Mouse (Mus musculus): Measurements from ENCODE around the gene Tubgcp6. TPM values are rescaled to one million over a fixed set of nuclear protein-coding genes. Genes with fewer than 3 reads are reported as not detected.

The Tubgcp6 gene
- polyA plus RNA-seq, 1 experiment from 2014 or later, result 10.5 TPM

DNA sequence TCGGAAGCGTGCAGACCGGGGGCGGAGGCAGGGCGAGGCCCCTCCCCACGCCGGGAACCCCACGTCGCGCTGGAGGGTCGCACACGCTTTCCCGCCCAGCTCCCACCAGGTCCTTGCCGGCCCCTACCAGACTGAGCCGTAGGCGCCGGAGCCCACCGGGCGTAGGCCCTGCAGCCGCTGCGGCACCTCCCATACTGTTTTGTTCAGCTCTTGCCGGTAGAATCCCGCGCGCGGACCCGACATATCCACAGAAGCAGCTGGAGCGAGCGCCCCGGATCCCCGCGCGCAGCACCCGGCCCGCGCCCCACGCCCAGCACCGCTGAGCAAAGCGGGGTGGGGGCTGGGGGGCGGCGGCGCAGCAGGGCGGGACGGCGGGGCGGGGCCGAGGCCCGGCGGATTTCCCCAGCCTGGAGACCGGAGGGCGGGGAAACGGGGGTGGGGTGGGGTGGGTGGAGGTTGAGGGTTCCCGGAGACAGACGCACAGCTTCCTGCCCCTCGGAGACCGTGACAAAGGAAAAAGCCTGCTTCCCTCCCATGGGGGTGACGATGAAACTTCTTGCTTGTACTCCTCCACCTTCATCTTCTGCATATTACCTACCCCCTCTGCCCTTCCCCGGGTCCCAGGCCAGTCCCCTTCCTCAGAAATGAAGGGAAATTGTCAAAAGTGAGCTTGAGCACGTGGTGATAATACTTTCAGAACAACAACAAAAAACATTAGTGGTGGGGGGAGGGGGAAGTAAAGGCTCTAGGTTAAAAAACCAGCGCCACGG, 26.5 kb upstream of the Tubgcp6 start, which contains the start of gene Mapk11:
Gene Mapk11 (minus strand): TSS at position 358 of the 770 bp plus-strand sequence.
- WGBS, result 2% methylated on average over 59 of the region's 61 CpGs
- peak; percentile 69 for ATAC-seq
- Histone ChIP-seq H3K4me1 (replicated peaks) (peaks cover 29% of the 10 kb centered on the region), H3K9ac (peak within 1 kb of the TSS; percentile 68), H3K4me2 (replicated peaks) (peak within 1 kb of the TSS; percentile 97), H3K9me3 (no peaks in the 10 kb centered on the region), H3K27ac (peak within 1 kb of the TSS; percentile 42), H3K4me3 (replicated peaks) (peak within 1 kb of the TSS; percentile 68), H3K27me3 (replicated peaks) (peaks cover 54% of the 10 kb centered on the region), H3K36me3 (no peaks in the 10 kb centered on the region)

- Histone ChIP-seq H3K4me3 (replicated peaks) (peak overlapping the region; percentile 68), H3K27me3 (replicated peaks) (peaks cover 59% of the 10 kb centered on the region), H3K9me3 (no peaks in the 10 kb centered on the region), H3K4me1 (replicated peaks) (peaks cover 29% of the 10 kb centered on the region), H3K9ac (peak overlapping the region; percentile 68), H3K27ac (peak overlapping the region; percentile 42; the same call in 1 of the 2 replicates), H3K36me3 (no peaks in the 10 kb centered on the region), H3K4me2 (replicated peaks) (peak overlapping the region; percentile 97)
- WGBS, result 8% methylated on average over 24 of the region's 25 CpGs
- no peak for ATAC-seq
Measured at GRCm38 (mm10) chr15:89148496-89149270, 25.8 kb upstream of the Tubgcp6 start.

GRCm38 (mm10) chr15:89147895-89148294, 25.0 kb upstream of the Tubgcp6 start:
- 57% methylated on average over 4 of the region's 4 CpGs for WGBS
- H3K27ac ChIP-seq, result no peak overlapping the region
- no peaks in the 10 kb centered on the region for H3K36me3 ChIP-seq
- H3K27me3 ChIP-seq (replicated peaks), result peaks cover 59% of the 10 kb centered on the region
- peak overlapping the region; percentile 97 for H3K4me2 ChIP-seq (replicated peaks)
- H3K4me1 ChIP-seq (replicated peaks), result peaks cover 29% of the 10 kb centered on the region
- no peak overlapping the region for H3K4me3 ChIP-seq (replicated peaks)
- no peak overlapping the region for H3K9ac ChIP-seq
- H3K9me3 ChIP-seq, result no peaks in the 10 kb centered on the region
- no peak for ATAC-seq

DNA sequence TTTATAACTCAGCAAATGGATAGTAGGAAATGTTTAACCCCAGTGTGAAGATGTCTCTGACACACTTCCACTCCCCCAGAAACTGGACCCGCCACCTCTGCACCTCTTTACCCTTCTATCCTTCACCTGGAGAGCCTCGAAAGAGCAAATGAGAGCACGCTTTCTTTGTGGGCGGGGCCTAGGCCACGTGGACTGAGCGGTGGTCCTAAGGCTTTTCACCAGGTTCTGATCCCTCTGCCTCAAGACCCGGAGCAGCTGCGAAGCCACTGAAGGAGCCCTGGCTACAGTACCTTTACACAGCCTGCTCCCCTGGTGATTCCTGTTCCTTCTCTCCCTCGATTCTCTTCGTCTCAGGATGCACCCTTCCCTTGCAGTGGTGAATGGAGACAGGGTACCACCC, 24.5 kb upstream of the Tubgcp6 start:
- no peak overlapping the region for H3K4me2 ChIP-seq (replicated peaks)
- no peak overlapping the region for H3K27ac ChIP-seq
- peaks cover 29% of the 10 kb centered on the region for H3K4me1 ChIP-seq (replicated peaks)
- no peaks in the 10 kb centered on the region for H3K36me3 ChIP-seq
- peaks cover 59% of the 10 kb centered on the region for H3K27me3 ChIP-seq (replicated peaks)
- ATAC-seq, result no peak
- H3K9ac ChIP-seq, result no peak overlapping the region
- WGBS, result 21% methylated on average over 10 of the region's 10 CpGs
- H3K4me3 ChIP-seq (replicated peaks), result no peak overlapping the region
- H3K9me3 ChIP-seq, result no peaks in the 10 kb centered on the region

- no peaks in the 10 kb centered on the region for H3K9me3 ChIP-seq
- H3K27ac ChIP-seq, result no peak overlapping the region
- no peaks in the 10 kb centered on the region for H3K36me3 ChIP-seq
- H3K9ac ChIP-seq, result no peak overlapping the region
- no peak for ATAC-seq
- WGBS, result 7% methylated on average over 16 of the region's 16 CpGs
- H3K4me3 ChIP-seq (replicated peaks), result peak overlapping the region; percentile 30
- peak overlapping the region; percentile 67 for H3K4me2 ChIP-seq (replicated peaks)
- peaks cover 29% of the 10 kb centered on the region for H3K4me1 ChIP-seq (replicated peaks)
- H3K27me3 ChIP-seq (replicated peaks), result peaks cover 59% of the 10 kb centered on the region
Measured at GRCm38 (mm10) chr15:89147024-89147423, 24.1 kb upstream of the Tubgcp6 start.

- Histone ChIP-seq H3K27me3 (replicated peaks) (peaks cover 61% of the 10 kb centered on the region), H3K4me3 (replicated peaks) (peak overlapping the region; percentile 30), H3K4me2 (replicated peaks) (peak overlapping the region; percentile 67), H3K36me3 (no peaks in the 10 kb centered on the region), H3K9me3 (no peaks in the 10 kb centered on the region), H3K9ac (no peak overlapping the region), H3K27ac (no peak overlapping the region), H3K4me1 (replicated peaks) (peaks cover 31% of the 10 kb centered on the region)
- under 1% methylated on average over 27 of the region's 27 CpGs for WGBS
- peak; percentile 45 for ATAC-seq
Measured at GRCm38 (mm10) chr15:89146537-89146936, 23.6 kb upstream of the Tubgcp6 start.

GRCm38 (mm10) chr15:89145813-89146350, 23.0 kb upstream of the Tubgcp6 start:
- Histone ChIP-seq H3K9ac (no peak overlapping the region), H3K36me3 (no peaks in the 10 kb centered on the region), H3K27ac (no peak overlapping the region), H3K4me2 (replicated peaks) (peak overlapping the region; percentile 67; the same call in 1 of the 2 replicates), H3K9me3 (no peaks in the 10 kb centered on the region), H3K27me3 (replicated peaks) (peaks cover 67% of the 10 kb centered on the region), H3K4me1 (replicated peaks) (peaks cover 33% of the 10 kb centered on the region), H3K4me3 (replicated peaks) (0 out of 2 replicates have a peak overlapping the region, but pooled peaks have one; percentile 30)
- no peak for ATAC-seq
- WGBS, result 69% methylated on average over 24 of the region's 24 CpGs

DNA sequence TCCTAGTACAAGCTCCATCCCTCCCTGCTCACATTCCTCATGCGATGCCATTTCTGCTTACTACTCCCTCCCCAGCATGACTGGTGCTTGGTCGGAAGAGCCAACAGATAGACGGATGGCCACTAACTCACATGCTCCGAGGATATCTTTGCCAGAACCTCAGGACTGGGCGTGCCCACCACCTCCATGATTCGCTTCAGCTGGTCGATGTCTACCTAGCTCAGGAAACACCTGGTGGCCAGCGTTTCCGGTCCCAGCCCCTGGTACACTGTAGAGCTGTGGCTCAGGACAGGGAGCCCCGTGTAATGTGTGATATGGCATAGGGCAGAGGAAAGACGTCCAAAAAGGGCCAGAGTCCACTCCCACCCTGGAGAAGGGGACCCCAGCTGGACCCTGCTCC, 22.1 kb upstream of the Tubgcp6 start:
- ATAC-seq, result no peak
- Histone ChIP-seq H3K27me3 (replicated peaks) (peaks cover 71% of the 10 kb centered on the region), H3K4me2 (replicated peaks) (no peak overlapping the region), H3K27ac (no peak overlapping the region), H3K4me1 (replicated peaks) (peaks cover 38% of the 10 kb centered on the region), H3K4me3 (replicated peaks) (no peak overlapping the region), H3K36me3 (no peaks in the 10 kb centered on the region), H3K9ac (no peak overlapping the region), H3K9me3 (no peaks in the 10 kb centered on the region)
- 81% methylated on average over 11 of the region's 11 CpGs for WGBS

DNA sequence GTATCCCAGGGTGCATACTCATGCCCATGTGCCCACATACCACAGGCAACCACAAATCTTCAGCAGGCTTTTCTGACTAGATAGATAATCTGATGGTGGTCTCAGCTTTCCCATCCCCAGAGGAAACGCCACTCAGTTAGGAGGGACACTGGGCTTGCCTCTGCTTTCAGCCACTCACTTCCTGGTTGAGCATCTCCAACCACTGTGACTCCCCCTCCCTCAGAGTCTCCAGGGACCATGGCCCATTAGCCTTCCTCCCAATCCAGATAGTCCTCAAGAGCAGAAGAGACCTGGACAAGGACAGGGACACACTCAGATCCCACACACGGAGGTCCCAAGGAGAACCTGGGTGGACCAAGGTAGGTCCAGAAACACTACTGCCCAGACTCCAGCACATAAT, 20.2 kb upstream of the Tubgcp6 start:
- Histone ChIP-seq H3K9ac (no peak overlapping the region), H3K27ac (no peak overlapping the region), H3K4me3 (replicated peaks) (no peak overlapping the region), H3K4me1 (replicated peaks) (peaks cover 31% of the 10 kb centered on the region), H3K27me3 (replicated peaks) (peaks cover 61% of the 10 kb centered on the region), H3K9me3 (no peaks in the 10 kb centered on the region), H3K4me2 (replicated peaks) (no peak overlapping the region), H3K36me3 (no peaks in the 10 kb centered on the region)
- WGBS, result 75% methylated on average over 2 of the region's 2 CpGs
- ATAC-seq, result no peak

GRCm38 (mm10) chr15:89141905-89142304, 19.0 kb upstream of the Tubgcp6 start:
- Histone ChIP-seq H3K27ac (no peak overlapping the region), H3K27me3 (replicated peaks) (peaks cover 56% of the 10 kb centered on the region), H3K4me2 (replicated peaks) (no peak overlapping the region), H3K9ac (no peak overlapping the region), H3K4me3 (replicated peaks) (no peak overlapping the region), H3K4me1 (replicated peaks) (peaks cover 25% of the 10 kb centered on the region), H3K9me3 (no peaks in the 10 kb centered on the region), H3K36me3 (no peaks in the 10 kb centered on the region)
- no peak for ATAC-seq
- 51% methylated on average over 4 of the region's 4 CpGs for WGBS

DNA sequence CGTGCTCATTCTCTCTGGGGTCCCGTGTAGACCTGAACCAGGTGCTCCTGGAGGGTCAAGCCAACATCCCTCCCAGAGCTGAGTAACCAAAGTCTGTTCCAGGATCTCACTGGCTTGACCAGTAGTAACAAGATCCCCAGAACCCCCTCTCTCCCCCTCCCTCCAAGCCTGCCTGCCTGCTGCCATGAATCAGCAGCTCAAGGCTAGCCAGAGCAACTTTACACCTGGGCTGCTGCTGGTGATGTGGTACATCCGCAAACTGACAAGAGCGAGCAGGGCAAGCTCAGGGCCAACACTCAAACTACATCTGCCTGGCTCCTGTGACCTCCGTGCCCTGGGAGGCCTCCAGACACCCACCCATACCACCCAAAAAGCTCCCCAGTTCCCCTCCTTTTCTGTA, 18.5 kb upstream of the Tubgcp6 start:
- H3K27ac ChIP-seq, result no peak overlapping the region
- H3K4me1 ChIP-seq (replicated peaks), result peaks cover 20% of the 10 kb centered on the region
- H3K4me2 ChIP-seq (replicated peaks), result no peak overlapping the region
- H3K36me3 ChIP-seq, result no peaks in the 10 kb centered on the region
- no peaks in the 10 kb centered on the region for H3K9me3 ChIP-seq
- H3K4me3 ChIP-seq (replicated peaks), result no peak overlapping the region
- H3K9ac ChIP-seq, result no peak overlapping the region
- no peak for ATAC-seq
- H3K27me3 ChIP-seq (replicated peaks), result peaks cover 52% of the 10 kb centered on the region
- WGBS, result 25% methylated on average over 5 of the region's 5 CpGs

DNA sequence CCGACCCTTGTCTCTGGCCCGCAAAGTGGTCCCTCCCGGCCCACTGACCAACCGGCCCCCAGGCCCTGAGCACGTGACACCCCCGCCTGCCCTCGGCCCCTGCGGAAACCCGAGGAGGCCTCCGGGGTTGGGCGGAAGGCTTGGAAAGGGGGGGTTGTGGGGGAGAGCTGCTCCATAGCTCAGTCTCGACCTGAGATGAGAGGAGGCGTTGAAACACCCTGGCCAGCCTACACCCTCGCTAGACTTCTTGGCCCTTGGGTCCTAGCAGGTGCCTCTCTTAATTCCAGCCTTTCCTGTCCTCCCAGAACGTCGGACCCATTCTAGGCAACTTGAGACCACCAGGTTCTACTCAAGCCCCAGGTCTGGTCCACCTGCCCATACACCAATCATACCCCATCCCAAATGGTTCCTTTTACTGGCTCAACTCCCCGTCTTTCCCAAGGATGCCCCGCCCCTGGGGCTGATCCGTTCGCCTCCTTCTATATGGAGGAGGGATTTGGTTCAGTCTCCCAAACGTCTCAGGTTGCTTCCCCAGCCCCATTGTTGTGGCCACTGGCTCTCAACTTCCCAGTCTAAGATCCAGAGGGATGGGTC, 17.8 kb upstream of the Tubgcp6 start, which contains the start of gene Mapk12:
Gene Mapk12 (minus strand): TSS at position 45 of the 594 bp plus-strand sequence.
- Histone ChIP-seq H3K4me1 (replicated peaks) (peaks cover 18% of the 10 kb centered on the region), H3K9ac (peak within 1 kb of the TSS; percentile 35), H3K27ac (no peak within 1 kb of the TSS), H3K4me2 (replicated peaks) (peak within 1 kb of the TSS; percentile 89), H3K36me3 (no peaks in the 10 kb centered on the region), H3K4me3 (replicated peaks) (peak within 1 kb of the TSS; percentile 43), H3K27me3 (replicated peaks) (peaks cover 46% of the 10 kb centered on the region), H3K9me3 (no peaks in the 10 kb centered on the region)
- WGBS, result 1% methylated on average over 21 of the region's 21 CpGs
- peak; percentile 63 for ATAC-seq
